16 mouse cellular contexts compared by ENCODE assay signal in the genomic region with DNA sequence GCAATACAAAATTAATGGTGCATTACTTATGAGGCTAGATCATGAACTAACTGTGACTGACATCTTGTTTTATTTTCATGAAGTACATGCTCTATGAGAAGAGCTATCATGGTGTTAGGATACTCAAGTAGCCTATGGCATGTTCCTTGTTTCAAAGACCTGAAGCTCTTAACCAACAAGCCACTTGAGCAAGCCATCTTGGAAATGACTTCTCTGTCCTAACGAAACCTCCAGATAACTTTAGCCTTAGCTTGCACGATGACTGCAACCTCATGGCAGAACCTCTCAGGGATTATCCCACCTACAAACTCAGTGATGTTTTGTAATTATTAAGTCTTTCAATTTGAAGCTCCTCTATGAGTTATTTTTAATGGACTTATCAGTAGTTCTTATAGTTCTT.
"Had no signal": no experiment of that assay in that cellular context is flagged by ENCODE, and none has a peak within 500 bp of the region (broad histone marks: within the 10 kb centered on the region; RNA-seq: fewer than 3 reads in every experiment).

No protein-coding gene starts in this region.

- H3K4me1 ChIP-seq: neural tube, embryonic 15.5 days had no signal

- DNase-seq: retina, postnatal 1 day; right cerebral cortex, adult 18-20 months; right cerebral cortex, postnatal 14 days; right cerebral cortex, postnatal 25 days; right cerebral cortex, postnatal 4 days; spleen, adult 18-20 months; thymus, adult 18-20 months; thymus, adult 2 months; thymus, postnatal 14 days; thymus, postnatal 25 days; thymus, postnatal 36 days; thymus, postnatal 4 days had no signal

- H3K4me2 ChIP-seq: neural tube, embryonic 13.5 days; neural tube, embryonic 15.5 days; stomach, embryonic 15.5 days had no signal

- H3K27me3 ChIP-seq: neural tube, embryonic 13.5 days; neural tube, embryonic 15.5 days; stomach, embryonic 15.5 days had no signal

- H3K4me3 ChIP-seq: neural tube, embryonic 13.5 days; neural tube, embryonic 15.5 days; stomach, embryonic 15.5 days had no signal

- H3K9ac ChIP-seq: neural tube, embryonic 13.5 days; neural tube, embryonic 15.5 days; stomach, embryonic 15.5 days had no signal

- H3K9me3 ChIP-seq: neural tube, embryonic 13.5 days; neural tube, embryonic 15.5 days; stomach, embryonic 15.5 days had no signal

- H3K27ac ChIP-seq: neural tube, embryonic 13.5 days; neural tube, embryonic 15.5 days; stomach, embryonic 15.5 days; stomach, postnatal 0 days had no signal

- H3K36me3 ChIP-seq: neural tube, embryonic 13.5 days; neural tube, embryonic 15.5 days; stomach, embryonic 15.5 days had no signal
